Mouse (Mus musculus): ENCODE results near the gene Dhx16. TPM values are rescaled to one million over a fixed set of nuclear protein-coding genes. Genes with fewer than 3 reads are reported as not detected.

Dhx16 gene
- 10 to 100 TPM; 63.4 to 68.3 TPM for total RNA-seq (2023)

GRCm38 (mm10) chr17:35879245-35880057 is at the start of gene Dhx16:
Dhx16 (plus strand) TSS chr17:35879819.

GRCm38 (mm10) chr17:35838122-35838544 is 41.5 kb upstream of the Dhx16 start, which contains the start of gene Tubb5:
Tubb5 (minus strand) TSS chr17:35838306.

DNA sequence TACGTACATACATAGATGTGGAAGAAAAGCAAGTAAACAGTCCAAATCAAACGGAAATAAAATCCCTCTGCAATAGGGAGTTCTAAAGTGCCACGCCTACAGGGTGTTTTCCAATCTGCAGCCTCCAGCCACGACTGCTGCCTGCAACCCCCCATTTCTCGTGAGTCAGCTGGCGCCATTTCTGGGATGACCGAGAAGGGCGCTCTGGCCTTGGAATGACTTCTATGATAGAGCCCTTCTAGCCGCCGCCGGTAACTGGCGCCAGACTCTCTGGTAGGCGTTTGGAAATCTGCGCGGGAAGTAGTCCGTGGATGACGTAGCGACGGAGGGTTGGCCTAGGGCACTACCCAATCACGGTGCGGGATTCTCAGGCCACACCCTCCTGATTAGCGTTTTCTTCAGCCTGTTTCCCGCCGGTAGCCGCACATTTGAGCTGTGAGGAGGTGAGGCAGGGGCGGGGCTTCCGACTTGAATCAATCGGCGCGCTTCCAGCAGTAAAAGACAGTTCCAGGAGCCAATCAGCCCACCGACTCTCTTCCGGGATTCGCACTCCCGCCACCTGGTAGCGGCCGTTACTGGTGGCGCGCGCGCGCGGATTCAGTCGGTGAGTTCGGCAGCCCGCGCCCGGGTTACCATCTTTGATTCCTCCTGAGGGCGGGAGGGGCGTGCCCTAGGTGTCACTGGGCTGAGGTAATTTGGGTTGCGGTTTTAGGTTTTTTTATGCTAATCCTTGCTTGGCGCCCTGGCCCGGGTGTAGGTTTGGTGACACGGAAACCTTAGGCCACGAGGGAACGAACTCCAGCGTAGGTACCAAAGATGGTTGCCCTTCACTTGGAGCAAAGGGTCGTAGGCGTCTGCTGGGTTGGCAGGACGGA is 38.3 kb upstream of the Dhx16 start, which contains the start of gene Mdc1:
TSS of gene Mdc1 (plus strand) at position 440 of the 875 bp plus-strand sequence.

DNA sequence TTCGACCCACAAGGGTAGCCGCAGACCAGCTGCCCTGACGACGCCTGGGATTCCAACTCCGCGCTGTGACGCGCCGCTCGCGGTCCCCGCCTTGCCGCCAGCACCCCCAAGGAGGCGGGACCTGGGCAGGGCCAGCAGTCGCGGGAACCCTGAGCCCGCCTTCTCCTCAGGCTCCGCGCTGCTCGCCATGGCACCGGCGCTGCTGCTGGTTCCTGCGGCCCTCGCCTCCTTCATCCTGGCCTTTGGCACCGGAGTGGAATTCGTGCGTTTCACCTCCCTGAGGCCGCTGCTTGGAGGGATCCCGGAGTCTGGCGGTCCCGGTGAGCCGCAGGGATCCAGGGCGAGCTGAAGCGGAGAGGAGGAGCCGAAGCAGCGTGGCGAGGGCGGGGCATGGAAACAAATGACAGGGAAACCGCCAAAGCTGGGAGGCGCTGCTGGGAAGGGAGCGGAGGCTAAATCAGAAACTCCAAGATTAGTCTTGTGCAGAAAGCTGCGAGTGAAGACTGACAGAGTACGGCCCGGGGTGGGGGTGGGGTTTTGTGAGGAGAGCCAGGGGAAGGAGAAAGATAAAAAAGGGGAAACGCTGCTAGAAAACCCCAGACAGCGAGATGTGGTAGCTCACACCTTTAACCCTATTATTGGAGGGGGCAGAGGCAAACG is 18.3 kb upstream of the Dhx16 start, which contains the start of gene Nrm:
TSS of gene Nrm (plus strand) at position 121 of the 660 bp plus-strand sequence.

DNA sequence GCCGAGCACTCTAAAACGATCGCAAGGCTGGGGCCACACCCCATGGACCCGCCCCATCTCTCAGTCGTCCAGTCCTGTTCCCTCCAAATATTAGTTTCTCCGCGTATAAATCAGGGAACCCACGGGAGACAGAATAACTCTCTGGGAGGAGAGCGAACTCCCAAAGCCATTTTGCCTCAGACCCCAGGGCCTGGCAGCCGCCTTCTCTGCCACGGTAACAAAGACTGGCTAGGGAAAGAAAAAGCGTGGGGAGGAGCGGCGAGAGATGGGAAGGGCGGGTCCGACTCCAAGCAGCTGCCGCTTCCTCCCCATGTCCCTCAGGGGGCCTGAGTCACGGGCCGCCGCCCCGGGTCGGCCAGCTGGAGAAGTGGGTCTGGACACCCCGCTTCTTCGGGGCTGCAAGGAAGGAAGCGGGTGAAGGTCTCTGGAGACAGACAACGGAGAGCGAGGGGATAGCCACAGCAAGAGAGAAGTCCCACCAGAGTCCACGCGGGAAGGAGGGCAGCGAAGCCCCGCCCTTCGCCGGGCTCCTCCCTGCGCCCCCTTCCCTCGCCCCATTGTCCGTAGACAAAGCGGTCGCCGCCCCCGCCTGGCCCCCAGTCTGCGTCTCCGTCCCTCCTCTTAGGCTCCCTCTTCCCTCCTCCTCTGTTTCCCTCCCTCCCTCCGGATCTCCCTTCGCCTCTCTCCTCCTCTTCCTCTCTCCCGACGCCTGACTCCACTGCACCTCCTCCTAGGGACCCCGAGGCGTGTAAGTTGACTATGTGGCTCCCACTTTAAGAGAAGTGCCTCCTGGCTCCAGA is 13.9 kb upstream of the Dhx16 start, which contains the start of gene Ppp1r18:
TSS of gene Ppp1r18 (plus strand) at position 113 of the 800 bp plus-strand sequence.

GRCm38 (mm10) chr17:35896781-35897643 is 17.4 kb downstream of the Dhx16 start, which contains the start of gene 2310061I04Rik:
2310061I04Rik (minus strand) TSS chr17:35897431.

DNA sequence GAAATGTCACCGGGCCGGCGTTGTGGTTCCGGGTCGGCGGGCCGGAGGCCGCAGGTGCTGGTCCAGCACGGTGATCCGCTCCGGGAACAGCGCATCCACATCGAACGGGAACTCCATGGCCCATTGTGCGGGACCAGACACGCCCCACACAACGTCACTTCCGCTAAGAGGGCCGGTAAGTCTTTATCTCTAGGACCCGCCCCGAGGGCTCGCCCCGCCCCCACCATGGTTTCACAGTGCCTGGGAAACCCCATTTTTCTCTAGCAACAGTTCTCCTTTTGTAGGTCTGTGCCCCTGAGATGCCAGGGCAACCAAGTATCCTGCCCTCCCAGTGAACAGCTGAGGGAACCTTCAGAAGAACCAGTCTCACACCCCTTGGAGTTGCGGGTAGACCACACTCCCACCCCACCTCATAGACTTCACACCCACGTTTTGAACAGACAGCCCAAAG is 30.3 kb downstream of the Dhx16 start, which contains the start of gene Atat1:
TSS of gene Atat1 (minus strand) at position 157 of the 451 bp plus-strand sequence.

GRCm38 (mm10) chr17:35916297-35917142 is 36.9 kb downstream of the Dhx16 start, which contains the start of the genes Mrps18b and Ppp1r10:
Mrps18b (minus strand) TSS chr17:35916389.
Ppp1r10 (plus strand) TSS chr17:35916434.

Other genes starting within 250 kb of the Dhx16 start
- gene Mucl3, start 236.1 kb upstream of the Dhx16 start, total RNA-seq (2023), result not detected
- gene Vars2, start 212.2 kb upstream of the Dhx16 start, total RNA-seq (2023), result 10 to 100 TPM in 1 of 2 experiments, 1 to 10 TPM in 1; 7.2 to 11.6 TPM
- gene Gtf2h4, start 206.1 kb upstream of the Dhx16 start, total RNA-seq (2023), result 1 to 10 TPM; 6.5 to 9.4 TPM
- under 1 TPM; 0.31 to 0.51 TPM for gene Ddr1, start 175.2 kb upstream of the Dhx16 start, total RNA-seq (2023)
- gene Ier3, start 58.1 kb upstream of the Dhx16 start, total RNA-seq (2023), result 100 to 1,000 TPM; 115 to 121 TPM
- gene Flot1, start 56.6 kb upstream of the Dhx16 start, total RNA-seq (2023), result 100 to 1,000 TPM; 181 to 198 TPM
- gene Tubb5, start 41.5 kb upstream of the Dhx16 start, total RNA-seq (2023), result 100 to 1,000 TPM; 449 to 487 TPM
- gene Mdc1, start 38.3 kb upstream of the Dhx16 start, total RNA-seq (2023), result 10 to 100 TPM; 33.5 to 33.9 TPM
- 10 to 100 TPM; 40.8 to 50.0 TPM for gene Nrm, start 18.5 kb upstream of the Dhx16 start, total RNA-seq (2023)
- 100 to 1,000 TPM; 291 to 293 TPM for gene Ppp1r18, start 14.2 kb upstream of the Dhx16 start, total RNA-seq (2023)
- 10 to 100 TPM; 12.1 to 14.2 TPM for gene 2310061I04Rik, start 17.6 kb downstream of the Dhx16 start, total RNA-seq (2023)
- gene Atat1, start 30.3 kb downstream of the Dhx16 start, total RNA-seq (2023), result 10 to 100 TPM; 13.1 to 14.4 TPM
- gene Mrps18b, start 36.6 kb downstream of the Dhx16 start, total RNA-seq (2023), result 10 to 100 TPM; 18.4 to 21.4 TPM
- 100 to 1,000 TPM; 100 to 125 TPM for gene Ppp1r10, start 36.6 kb downstream of the Dhx16 start, total RNA-seq (2023)
- gene Abcf1, start 89.9 kb downstream of the Dhx16 start, total RNA-seq (2023), result 10 to 100 TPM; 73.8 to 79.6 TPM
- gene Gnl1, start 100.0 kb downstream of the Dhx16 start, total RNA-seq (2023), result 10 to 100 TPM; 43.5 to 46.4 TPM
- gene Prr3, start 100.4 kb downstream of the Dhx16 start, total RNA-seq (2023), result 10 to 100 TPM; 25.9 to 32.6 TPM
- 10 to 100 TPM; 34.9 to 43.5 TPM for gene H2-T24, start 140.7 kb downstream of the Dhx16 start, total RNA-seq (2023)
- 100 to 1,000 TPM; 154 to 159 TPM for gene H2-T23, start 153.0 kb downstream of the Dhx16 start, total RNA-seq (2023)
- 10 to 100 TPM; 28.5 to 30.4 TPM for gene H2-T22, start 162.9 kb downstream of the Dhx16 start, total RNA-seq (2023)
- under 1 TPM in 1 of 2 experiments, not detected in 1; 0.24 TPM for gene Gm6034, start 163.1 kb downstream of the Dhx16 start, total RNA-seq (2023)
- gene Gm11127, start 178.6 kb downstream of the Dhx16 start, total RNA-seq (2023), result 10 to 100 TPM; 26.6 to 29.0 TPM
- under 1 TPM; 0.44 to 0.82 TPM for gene Gm19684, start 241.9 kb downstream of the Dhx16 start, total RNA-seq (2023)
- gene Gm7030, start 249.6 kb downstream of the Dhx16 start, total RNA-seq (2023), result under 1 TPM; 0.82 to 0.86 TPM

Data from neutrophil, adult 59 days (primary cell).